In the genomic region with DNA sequence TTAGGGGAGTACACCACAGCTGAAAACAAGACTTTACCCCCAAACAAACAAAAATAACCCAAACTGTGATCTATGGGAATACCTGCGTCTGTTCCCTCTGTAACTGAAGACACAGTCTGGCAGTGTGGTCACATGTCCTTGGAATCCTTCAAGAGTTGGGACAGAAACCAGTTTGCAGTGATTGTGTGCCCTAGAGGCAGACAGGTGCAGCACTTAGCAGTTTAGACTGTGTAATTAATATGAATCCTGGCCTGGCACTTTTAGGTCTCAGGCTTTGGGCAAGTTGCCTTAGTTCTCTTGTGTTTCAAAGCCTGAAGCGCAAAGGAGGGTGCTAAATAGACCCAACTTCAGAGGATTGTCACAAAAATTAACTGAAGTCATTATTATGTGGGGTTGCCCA, we compare ENCODE assay signal across 11 mouse cellular contexts.
DNase-seq lines count a peak whose midpoint lies in the region; ATAC-seq and TF ChIP-seq lines count a peak whose summit lies in the region.
"Had no signal": no experiment of that assay in that cellular context is flagged by ENCODE, and none has a peak within 500 bp of the region (broad histone marks: within the 10 kb centered on the region; RNA-seq: fewer than 3 reads in every experiment).

No protein-coding gene starts in this region.

- H3K27me3 ChIP-seq in kidney, adult 2 months (replicated peaks; ENCODE audit: control insufficient read depth, insufficient read depth, low read length): no peaks in the 10 kb centered on the region
- no peaks in the 10 kb centered on the region for H3K27me3 ChIP-seq in forebrain, embryonic 15.5 days
- H3K27me3 ChIP-seq in midbrain, postnatal 0 days (ENCODE audit: insufficient read depth, low read length): no peaks in the 10 kb centered on the region
- H3K27me3 ChIP-seq: liver, embryonic 13.5 days had no signal

- no peak overlapping the region for H3K9ac ChIP-seq in forebrain, embryonic 15.5 days (replicated peaks)
- H3K9ac ChIP-seq in midbrain, postnatal 0 days (replicated peaks; ENCODE audit: low read length, poor library complexity, severe bottlenecking): no peak overlapping the region
- H3K9ac ChIP-seq: liver, embryonic 13.5 days had no signal

- no peaks in the 10 kb centered on the region for H3K36me3 ChIP-seq in kidney, adult 2 months (ENCODE audit: control insufficient read depth, insufficient read depth, low read length)
- H3K36me3 ChIP-seq in forebrain, embryonic 15.5 days: no peaks in the 10 kb centered on the region
- no peaks in the 10 kb centered on the region for H3K36me3 ChIP-seq in midbrain, postnatal 0 days (ENCODE audit: insufficient read depth, low read length)
- H3K36me3 ChIP-seq: liver, embryonic 13.5 days had no signal

- no peaks in the 10 kb centered on the region for H3K9me3 ChIP-seq in forebrain, embryonic 15.5 days
- H3K9me3 ChIP-seq in midbrain, postnatal 0 days (ENCODE audit: low read length): no peaks in the 10 kb centered on the region
- H3K9me3 ChIP-seq: liver, embryonic 13.5 days; megakaryocyte, embryonic 14.5 days had no signal

- WGBS in kidney, adult 2 months: 64% methylated on average over 2 of the region's 2 CpGs
- WGBS in forebrain, embryonic 15.5 days: 30% methylated on average over 2 of the region's 2 CpGs
- WGBS in midbrain, postnatal 0 days: 62% methylated on average over 2 of the region's 2 CpGs

- H3K4me2 ChIP-seq in forebrain, embryonic 15.5 days (replicated peaks): no peak overlapping the region
- H3K4me2 ChIP-seq in midbrain, postnatal 0 days (ENCODE audit: low read depth, low read length, poor library complexity, severe bottlenecking): no peak overlapping the region
- H3K4me2 ChIP-seq: liver, embryonic 13.5 days had no signal

- no peak for TF ChIP-seq CTCF in kidney, adult 2 months (conservative IDR thresholded peaks at IDR 0.05; ENCODE audit: insufficient read depth, insufficient read length, low read depth, low read length)
- no peak for TF ChIP-seq CTCF in midbrain, postnatal 0 days (IDR thresholded peaks at IDR 0.05)

- peaks cover 48% of the 10 kb centered on the region for H3K4me1 ChIP-seq in kidney, adult 2 months (ENCODE audit: control insufficient read depth, insufficient read depth, low read length)
- H3K4me1 ChIP-seq in forebrain, embryonic 15.5 days: peaks cover 54% of the 10 kb centered on the region
- no peaks in the 10 kb centered on the region for H3K4me1 ChIP-seq in midbrain, postnatal 0 days (ENCODE audit: insufficient read depth, low read length)
- H3K4me1 ChIP-seq: liver, embryonic 13.5 days had no signal

- H3K4me3 ChIP-seq in kidney, adult 2 months (ENCODE audit: insufficient read depth, low read depth, low read length): no peak overlapping the region
- no peak overlapping the region for H3K4me3 ChIP-seq in forebrain, embryonic 15.5 days
- H3K4me3 ChIP-seq in midbrain, postnatal 0 days (ENCODE audit: low read depth, low read length): no peak overlapping the region
- H3K4me3 ChIP-seq: erythroblast, embryonic 14.5 days; liver, embryonic 13.5 days; megakaryocyte, embryonic 14.5 days had no signal

- peak; percentile 32 for DNase-seq in cerebellum, adult 9-11 months
- DNase-seq in cerebellum, adult 11-12 months: no peak
- peak; percentile 36 for DNase-seq in kidney, adult 2 months
- DNase-seq in kidney, postnatal 14 days: no peak
- DNase-seq in midbrain, postnatal 0 days (ENCODE audit: low spot score): peak; percentile 53
- DNase-seq in adipocyte (ENCODE audit: low spot score): no peak
- no peak for DNase-seq in thymus, postnatal 14 days
- DNase-seq: liver, embryonic 13.5 days had no signal

- peak overlapping the region; percentile 54 for H3K27ac ChIP-seq in kidney, adult 2 months (ENCODE audit: insufficient read depth, low read depth, low read length)
- peak overlapping the region; percentile 68 for H3K27ac ChIP-seq in forebrain, embryonic 15.5 days (replicated peaks)
- no peak overlapping the region for H3K27ac ChIP-seq in midbrain, postnatal 0 days (ENCODE audit: low read depth, low read length)
- H3K27ac ChIP-seq: liver, embryonic 13.5 days had no signal

- no peak for TF ChIP-seq POLR2A in kidney, adult 2 months (IDR thresholded peaks at IDR 0.05; ENCODE audit: low read depth, low read length)

- ATAC-seq in forebrain, embryonic 15.5 days (replicated peaks): peak; percentile 57
- no peak for ATAC-seq in midbrain, postnatal 0 days (ENCODE audit: low FRiP score)

Comparison
In these comparisons a context has a peak if more than half of its experiments do, and no peak if none do; other contexts are left out.
1. DNase-seq: peak in cerebellum, adult 9-11 months (single experiment), kidney, adult 2 months (single experiment) and midbrain, postnatal 0 days (single experiment); none in cerebellum, adult 11-12 months (single experiment), kidney, postnatal 14 days (single experiment), adipocyte (single experiment) and thymus, postnatal 14 days (single experiment).